Mouse (Mus musculus) limb, embryonic 14.5 days (tissue): ENCODE results near the gene Socs3. TPM values are rescaled to one million over a fixed set of nuclear protein-coding genes. Genes with fewer than 3 reads are reported as not detected.
A peak's percentile ranks its signal among the peaks of the same experiment; 100 is the strongest.

Experiments
- ATAC-seq: fragments of 200-750 bp; cut with Nextera tagmentation; 2 replicates; pipeline ENCODE4 v1.8.0; 2017; ENCODE audit warnings: low read depth, moderate number of reproducible peaks, moderate TSS enrichment; ENCODE audit not compliant: low FRiP score
- DNase-seq: peaks from one replicate; pipeline ENCODE4 v3.0.0-alpha.2; 2015; ENCODE audit warnings: low spot score
- H3K27ac ChIP-seq: fragments of 300-500 bp; sonication (generic); replicated peaks from 2 replicates; pipeline ENCODE4 v1.5.1; 2014; ENCODE audit warnings: low read depth, mild to moderate bottlenecking, low read length, moderate library complexity, mixed read lengths
- H3K27me3 ChIP-seq: fragments of 300-500 bp; sonication (generic); 2 replicates; pipeline ENCODE4 v1.6.1; 2014; ENCODE audit warnings: low read length, mixed read lengths; ENCODE audit not compliant: control insufficient read depth, insufficient read depth
- H3K36me3 ChIP-seq: fragments of 300-500 bp; sonication (generic); 2 replicates; pipeline ENCODE4 v1.6.1; 2014; ENCODE audit warnings: mild to moderate bottlenecking, low read length, moderate library complexity, mixed read lengths; ENCODE audit not compliant: control insufficient read depth, insufficient read depth
- H3K4me1 ChIP-seq: fragments of 300-500 bp; sonication (generic); 2 replicates; pipeline ENCODE4 v1.6.1; 2014; ENCODE audit warnings: antibody characterized with exemption, low read length, mixed read lengths; ENCODE audit not compliant: control insufficient read depth, insufficient read depth
- H3K4me2 ChIP-seq: fragments of 300-500 bp; sonication (generic); replicated peaks from 2 replicates; pipeline ENCODE4 v1.6.1; 2014; ENCODE audit warnings: low read depth, mild to moderate bottlenecking, low read length, moderate library complexity; ENCODE audit not compliant: severe bottlenecking
- H3K4me3 ChIP-seq: fragments of 300-500 bp; sonication (generic); replicated peaks from 2 replicates; pipeline ENCODE4 v1.5.1; 2014; ENCODE audit warnings: low read length
- H3K9ac ChIP-seq: fragments of 300-500 bp; sonication (generic); 2 replicates; pipeline ENCODE4 v1.6.1; 2014; ENCODE audit warnings: mild to moderate bottlenecking, low read depth, low read length, moderate library complexity; ENCODE audit not compliant: severe bottlenecking
- H3K9me3 ChIP-seq: fragments of 300-500 bp; sonication (generic); 2 replicates; pipeline ENCODE4 v1.6.1; 2016; ENCODE audit warnings: low read length; ENCODE audit not compliant: control insufficient read depth
- POLR2A ChIP-seq: fragments of 200-500 bp; IDR thresholded peaks from 2 replicates; pipeline ENCODE4 v1.8.0; 2012; ENCODE audit warnings: inconsistent platforms, mild to moderate bottlenecking, moderate library complexity, borderline replicate concordance; ENCODE audit not compliant: insufficient read depth, insufficient read length; ENCODE audit errors: extremely low read depth
- WGBS: fragments of 180-500 bp; shearing (Covaris S2); extraction: QIAGEN DNeasy Blood & Tissue Kit; methylation state at CpG from one replicate; pipeline ENCODE4 v1.1.7; 2014; 5-methylcytosine and 5-hydroxymethylcytosine counted together
- polyA plus RNA-seq, 2 experiments: library from polyadenylated mRNA; depleted of rRNA in 1 of 2; stranded (reverse) in 1 of 2; unstranded in 1 of 2; fragments of >200 nt; fragmentation: Nextera tagmentation in 1 of 2; extraction: Ambion mirVana in 1 of 2; gene quantifications; 2 replicates each; pipeline versions ENCODE4 v1.2.1 to v1.2.3; 2012 to 2014

Gene Socs3
- 18.4 and 21.3 TPM in 2 replicates for polyA plus RNA-seq (2012; rRNA removed)
- polyA plus RNA-seq (2014; fragmentation: Nextera tagmentation; extraction: Ambion mirVana), result 6.4 and 8.6 TPM in 2 replicates

- TF ChIP-seq POLR2A, result 0 out of 2 replicates have a peak, but pooled peaks have one; percentile 9
- Histone ChIP-seq H3K4me2 (peak within 1 kb of the TSS; percentile 97), H3K9me3 (no peaks in the 10 kb centered on the region), H3K27me3 (no peaks in the 10 kb centered on the region), H3K9ac (peak within 1 kb of the TSS; percentile 88), H3K4me3 (peak within 1 kb of the TSS; percentile 75), H3K27ac (peak within 1 kb of the TSS; percentile 97), H3K4me1 (peaks cover 34% of the 10 kb centered on the region), H3K36me3 (peaks cover 18% of the 10 kb centered on the region)
- DNase-seq (peak; percentile 93), ATAC-seq (peak; percentile 39; the same call in 1 of the 2 replicates)
- 11% methylated on average over 21 of the region's 21 CpGs for WGBS
These were observed at the start of gene Socs3 for GRCm38 (mm10) chr11:117969945-117970872. Socs3 (minus strand) TSS chr11:117970047.

- Histone ChIP-seq H3K4me2 (no peak overlapping the region), H3K4me1 (no peaks in the 10 kb centered on the region), H3K9ac (no peak overlapping the region), H3K27ac (no peak overlapping the region), H3K9me3 (no peaks in the 10 kb centered on the region), H3K36me3 (peaks cover 40% of the 10 kb centered on the region), H3K4me3 (no peak overlapping the region), H3K27me3 (no peaks in the 10 kb centered on the region)
- 96% methylated on average over 4 of the region's 4 CpGs for WGBS
- no peak for TF ChIP-seq POLR2A
- DNase-seq (no peak), ATAC-seq (no peak)
These were observed 48.5 kb upstream of the Socs3 start for GRCm38 (mm10) chr11:118018328-118018727.

- ATAC-seq, result no peak
- Histone ChIP-seq H3K9ac (no peak overlapping the region), H3K4me2 (no peak overlapping the region), H3K27me3 (no peaks in the 10 kb centered on the region), H3K4me1 (no peaks in the 10 kb centered on the region), H3K9me3 (no peaks in the 10 kb centered on the region), H3K4me3 (no peak overlapping the region), H3K27ac (no peak overlapping the region; the same call in 1 of the 2 replicates), H3K36me3 (peaks cover 37% of the 10 kb centered on the region)
- 90% methylated on average over 8 of the region's 8 CpGs for WGBS
- no peak for TF ChIP-seq POLR2A
- no peak for DNase-seq
These were observed 45.7 kb upstream of the Socs3 start for GRCm38 (mm10) chr11:118015381-118016145.

- no peak for ATAC-seq
- TF ChIP-seq POLR2A, result no peak
- Histone ChIP-seq H3K27ac (no peak overlapping the region), H3K4me2 (no peak overlapping the region), H3K4me1 (peaks cover 2% of the 10 kb centered on the region; the same call in 1 of the 2 replicates), H3K27me3 (no peaks in the 10 kb centered on the region), H3K9ac (no peak overlapping the region), H3K9me3 (no peaks in the 10 kb centered on the region), H3K4me3 (no peak overlapping the region), H3K36me3 (peaks cover 32% of the 10 kb centered on the region)
- 79% methylated on average over 12 of the region's 12 CpGs for WGBS
- no peak for DNase-seq
These were observed 44.6 kb upstream of the Socs3 start for GRCm38 (mm10) chr11:118014391-118014995.
